Mouse (Mus musculus): ENCODE results near the gene Ocln. TPM values are rescaled to one million over a fixed set of nuclear protein-coding genes. Genes with fewer than 3 reads are reported as not detected.
A peak's percentile ranks its signal among the peaks of the same experiment; 100 is the strongest.

Gene Ocln
- total RNA-seq, 1 experiment from 2014 or later = not detected

GRCm38 (mm10) chr13:100547269-100547668, 5.2 kb downstream of the Ocln start:
- no peak for ATAC-seq (replicated peaks; ENCODE audit: low read depth, poor library complexity, severe bottlenecking)

GRCm38 (mm10) chr13:100545510-100545909, 7.0 kb downstream of the Ocln start:
- ATAC-seq (replicated peaks; ENCODE audit: low read depth, poor library complexity, severe bottlenecking) = no peak

GRCm38 (mm10) chr13:100544220-100544662, 8.3 kb downstream of the Ocln start:
- no peak for ATAC-seq (replicated peaks; ENCODE audit: low read depth, poor library complexity, severe bottlenecking)

- ATAC-seq (replicated peaks; ENCODE audit: low read depth, poor library complexity, severe bottlenecking) = no peak
Observed at GRCm38 (mm10) chr13:100543011-100543767, 9.3 kb downstream of the Ocln start.

- no peak for ATAC-seq (replicated peaks; ENCODE audit: low read depth, poor library complexity, severe bottlenecking)
Observed at GRCm38 (mm10) chr13:100536149-100536548, 16.4 kb downstream of the Ocln start.

- no peak for ATAC-seq (replicated peaks; ENCODE audit: low read depth, poor library complexity, severe bottlenecking)
Observed at GRCm38 (mm10) chr13:100532788-100533365, 19.6 kb downstream of the Ocln start.

- ATAC-seq (replicated peaks; ENCODE audit: low read depth, poor library complexity, severe bottlenecking) = no peak
Observed at GRCm38 (mm10) chr13:100526649-100527038, 25.9 kb downstream of the Ocln start.

- no peak for ATAC-seq (replicated peaks; ENCODE audit: low read depth, poor library complexity, severe bottlenecking)
Observed at GRCm38 (mm10) chr13:100525935-100526648, 26.4 kb downstream of the Ocln start.

- no peak for ATAC-seq (replicated peaks; ENCODE audit: low read depth, poor library complexity, severe bottlenecking)
Observed at GRCm38 (mm10) chr13:100524896-100525295, 27.6 kb downstream of the Ocln start.

GRCm38 (mm10) chr13:100523698-100524097, 28.8 kb downstream of the Ocln start:
- no peak for ATAC-seq (replicated peaks; ENCODE audit: low read depth, poor library complexity, severe bottlenecking)

GRCm38 (mm10) chr13:100521724-100522591, 30.6 kb downstream of the Ocln start:
- ATAC-seq (replicated peaks; ENCODE audit: low read depth, poor library complexity, severe bottlenecking) = no peak

GRCm38 (mm10) chr13:100519162-100519561, 33.4 kb downstream of the Ocln start:
- no peak for ATAC-seq (replicated peaks; ENCODE audit: low read depth, poor library complexity, severe bottlenecking)

- ATAC-seq (replicated peaks; ENCODE audit: low read depth, poor library complexity, severe bottlenecking) = no peak
Observed at GRCm38 (mm10) chr13:100518191-100518590, 34.3 kb downstream of the Ocln start.

GRCm38 (mm10) chr13:100517652-100518153, 34.8 kb downstream of the Ocln start:
- ATAC-seq (replicated peaks; ENCODE audit: low read depth, poor library complexity, severe bottlenecking) = no peak

GRCm38 (mm10) chr13:100516213-100517105, 36.1 kb downstream of the Ocln start:
- ATAC-seq (replicated peaks; ENCODE audit: low read depth, poor library complexity, severe bottlenecking) = no peak

GRCm38 (mm10) chr13:100512792-100513191, 39.7 kb downstream of the Ocln start:
- ATAC-seq (replicated peaks; ENCODE audit: low read depth, poor library complexity, severe bottlenecking) = no peak

GRCm38 (mm10) chr13:100511860-100512364, 40.6 kb downstream of the Ocln start:
- no peak for ATAC-seq (replicated peaks; ENCODE audit: low read depth, poor library complexity, severe bottlenecking)

- ATAC-seq (replicated peaks; ENCODE audit: low read depth, poor library complexity, severe bottlenecking) = 0 out of 2 replicates have a peak, but pooled peaks have one; percentile 29
Observed at GRCm38 (mm10) chr13:100511146-100511859, 41.2 kb downstream of the Ocln start.
